Mouse (Mus musculus): ENCODE results near the gene Trim46. TPM values are rescaled to one million over a fixed set of nuclear protein-coding genes. Genes with fewer than 3 reads are reported as not detected.

The Trim46 gene
- polyA plus RNA-seq, 1 experiment: 15.2 TPM

GRCm38 (mm10) chr3:89209731-89210130, 36.4 kb downstream of the Trim46 start:
- Histone ChIP-seq H3K79me2 (ENCODE audit: control insufficient read depth, insufficient read depth) (peaks cover 12% of the 10 kb centered on the region), H3ac (ENCODE audit: control insufficient read depth, insufficient read length) (no peak overlapping the region), H3K27me3 (ENCODE audit: control insufficient read depth, insufficient read depth, insufficient read length) (no peaks in the 10 kb centered on the region), H3K4me2 (ENCODE audit: low read depth) (no peak overlapping the region), H3K36me3 (ENCODE audit: control insufficient read depth, insufficient read depth) (peaks cover 20% of the 10 kb centered on the region), H3K4me3 (no peak overlapping the region)
- TF ChIP-seq CEBPB (IDR thresholded peaks at IDR 0.05; ENCODE audit: insufficient read depth, poor library complexity, severe bottlenecking): no peak
- TF ChIP-seq REST (IDR thresholded peaks at IDR 0.05; ENCODE audit: insufficient read depth, insufficient read length): no peak

DNA sequence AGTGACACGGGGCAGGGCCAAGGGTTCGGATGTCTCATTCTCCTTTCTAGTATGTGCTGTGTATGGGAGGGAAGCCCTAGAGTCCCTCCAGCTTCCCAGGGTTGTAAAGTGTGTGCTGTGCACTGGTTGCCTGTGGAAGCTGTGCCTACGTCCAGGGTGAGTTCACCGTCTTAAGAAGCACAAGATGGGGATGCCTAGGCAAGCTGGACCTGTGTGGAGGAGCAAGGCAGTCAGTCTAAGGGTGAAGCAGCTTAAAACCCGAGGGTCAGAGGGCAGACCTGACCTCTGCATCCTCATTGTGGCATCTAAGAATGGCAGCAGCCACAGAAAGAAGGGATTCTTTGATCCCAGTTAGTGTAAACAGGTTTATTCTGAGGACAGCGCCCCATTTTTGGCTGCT, 37.4 kb downstream of the Trim46 start:
- H3K4me2 ChIP-seq (ENCODE audit: low read depth): no peak overlapping the region
- TF ChIP-seq REST (IDR thresholded peaks at IDR 0.05; ENCODE audit: insufficient read depth, insufficient read length): no peak
- TF ChIP-seq TCF3 (IDR thresholded peaks at IDR 0.05; ENCODE audit: insufficient read length, low read depth): no peak
- no peak for TF ChIP-seq MAX (IDR thresholded peaks at IDR 0.05; ENCODE audit: low read depth)
- TF ChIP-seq TCF12 (IDR thresholded peaks at IDR 0.05; ENCODE audit: insufficient read depth, poor library complexity, severe bottlenecking): no peak
- no peak for TF ChIP-seq USF1 (IDR thresholded peaks at IDR 0.05; ENCODE audit: low read depth)
- no peak for TF ChIP-seq SRF (IDR thresholded peaks at IDR 0.05; ENCODE audit: control insufficient read depth, insufficient read length, low read depth)
- no peak for TF ChIP-seq E2F4 (IDR thresholded peaks at IDR 0.05; ENCODE audit: insufficient read depth)
- no peak for TF ChIP-seq POLR2AphosphoS2 (IDR thresholded peaks at IDR 0.05; ENCODE audit: insufficient read length, low read depth)
- TF ChIP-seq CEBPB (IDR thresholded peaks at IDR 0.05; ENCODE audit: insufficient read depth, poor library complexity, severe bottlenecking): no peak
- no peak for TF ChIP-seq MYOG (IDR thresholded peaks at IDR 0.05; ENCODE audit: control insufficient read depth in 1 of 3, insufficient read depth in 1 of 3, insufficient read length in 2 of 3, low read depth in 2 of 3)
- TF ChIP-seq POLR2A (IDR thresholded peaks at IDR 0.05; ENCODE audit: insufficient read length, low read depth): no peak
- no peak for TF ChIP-seq MYOD1 (IDR thresholded peaks at IDR 0.05; ENCODE audit: control insufficient read depth in 1 of 3, insufficient read length in 2 of 3, low read depth in 2 of 3)

GRCm38 (mm10) chr3:89208075-89208657, 37.9 kb downstream of the Trim46 start:
- Histone ChIP-seq H3ac (ENCODE audit: control insufficient read depth, insufficient read length) (no peak overlapping the region), H3K4me2 (ENCODE audit: low read depth) (no peak overlapping the region), H3K36me3 (ENCODE audit: control insufficient read depth, insufficient read depth) (peaks cover 20% of the 10 kb centered on the region), H3K27me3 (ENCODE audit: control insufficient read depth, insufficient read depth, insufficient read length) (no peaks in the 10 kb centered on the region), H3K4me3 (no peak overlapping the region), H3K79me2 (ENCODE audit: control insufficient read depth, insufficient read depth) (peaks cover 12% of the 10 kb centered on the region)
- TF ChIP-seq MAX (IDR thresholded peaks at IDR 0.05; ENCODE audit: low read depth): no peak
- TF ChIP-seq USF1 (IDR thresholded peaks at IDR 0.05; ENCODE audit: low read depth): no peak
- TF ChIP-seq REST (IDR thresholded peaks at IDR 0.05; ENCODE audit: insufficient read depth, insufficient read length): no peak
- TF ChIP-seq TCF12 (IDR thresholded peaks at IDR 0.05; ENCODE audit: insufficient read depth, poor library complexity, severe bottlenecking): no peak
- no peak for TF ChIP-seq CEBPB (IDR thresholded peaks at IDR 0.05; ENCODE audit: insufficient read depth, poor library complexity, severe bottlenecking)

More for the DNA sequence above, 37.4 kb downstream of the Trim46 start:
- no peak overlapping the region for H3ac ChIP-seq (ENCODE audit: control insufficient read depth, insufficient read length)
- no peaks in the 10 kb centered on the region for H3K27me3 ChIP-seq (ENCODE audit: control insufficient read depth, insufficient read depth, insufficient read length)
- no peak overlapping the region for H3K4me3 ChIP-seq
- peaks cover 12% of the 10 kb centered on the region for H3K79me2 ChIP-seq (ENCODE audit: control insufficient read depth, insufficient read depth)
- peaks cover 20% of the 10 kb centered on the region for H3K36me3 ChIP-seq (ENCODE audit: control insufficient read depth, insufficient read depth)

DNA sequence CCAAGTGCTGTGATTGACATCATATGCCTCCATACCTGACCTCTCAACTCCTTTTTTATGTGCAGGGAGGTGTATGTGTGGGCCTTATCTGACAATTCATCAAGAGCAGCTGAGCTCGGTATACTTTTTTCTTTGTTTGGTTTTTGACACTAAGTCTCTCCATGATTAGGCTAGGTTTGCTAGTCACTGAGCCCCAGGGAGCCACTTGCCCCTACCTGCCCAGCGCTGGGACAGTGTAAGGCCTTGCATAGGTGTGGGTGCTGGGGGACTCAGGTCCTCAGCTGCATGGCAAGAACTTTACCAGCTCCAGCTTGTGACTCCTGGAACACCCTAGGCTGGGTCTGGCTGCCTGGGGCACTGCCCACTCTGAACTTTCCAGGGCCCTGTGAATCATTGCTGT, 39.4 kb downstream of the Trim46 start:
- no peaks in the 10 kb centered on the region for H3K27me3 ChIP-seq (ENCODE audit: control insufficient read depth, insufficient read depth, insufficient read length)
- H3K4me2 ChIP-seq (ENCODE audit: low read depth): no peak overlapping the region
- no peak overlapping the region for H3ac ChIP-seq (ENCODE audit: control insufficient read depth, insufficient read length)
- peaks cover 20% of the 10 kb centered on the region for H3K36me3 ChIP-seq (ENCODE audit: control insufficient read depth, insufficient read depth)
- TF ChIP-seq MYOG (IDR thresholded peaks at IDR 0.05; ENCODE audit: control insufficient read depth in 1 of 3, insufficient read depth in 1 of 3, insufficient read length in 2 of 3, low read depth in 2 of 3) (no peak), POLR2AphosphoS2 (IDR thresholded peaks at IDR 0.05; ENCODE audit: insufficient read length, low read depth) (peak; percentile 17)
- no peak overlapping the region for H3K4me3 ChIP-seq
- peaks cover 6% of the 10 kb centered on the region for H3K79me2 ChIP-seq (ENCODE audit: control insufficient read depth, insufficient read depth)

GRCm38 (mm10) chr3:89206079-89206478, 40.0 kb downstream of the Trim46 start:
- no peak overlapping the region for H3K4me2 ChIP-seq (ENCODE audit: low read depth)
- H3K79me2 ChIP-seq (ENCODE audit: control insufficient read depth, insufficient read depth): peaks cover 6% of the 10 kb centered on the region
- peaks cover 20% of the 10 kb centered on the region for H3K36me3 ChIP-seq (ENCODE audit: control insufficient read depth, insufficient read depth)
- TF ChIP-seq TCF3 (IDR thresholded peaks at IDR 0.05; ENCODE audit: insufficient read length, low read depth) (no peak), MAX (IDR thresholded peaks at IDR 0.05; ENCODE audit: low read depth) (no peak), POLR2A (IDR thresholded peaks at IDR 0.05; ENCODE audit: insufficient read length, low read depth) (no peak), SRF (IDR thresholded peaks at IDR 0.05; ENCODE audit: control insufficient read depth, insufficient read length, low read depth) (no peak), CEBPB (IDR thresholded peaks at IDR 0.05; ENCODE audit: insufficient read depth, poor library complexity, severe bottlenecking) (no peak), USF1 (IDR thresholded peaks at IDR 0.05; ENCODE audit: low read depth) (no peak), E2F4 (IDR thresholded peaks at IDR 0.05; ENCODE audit: insufficient read depth) (no peak)
- H3ac ChIP-seq (ENCODE audit: control insufficient read depth, insufficient read length): no peak overlapping the region
- H3K27me3 ChIP-seq (ENCODE audit: control insufficient read depth, insufficient read depth, insufficient read length): no peaks in the 10 kb centered on the region
- H3K4me3 ChIP-seq: no peak overlapping the region

DNA sequence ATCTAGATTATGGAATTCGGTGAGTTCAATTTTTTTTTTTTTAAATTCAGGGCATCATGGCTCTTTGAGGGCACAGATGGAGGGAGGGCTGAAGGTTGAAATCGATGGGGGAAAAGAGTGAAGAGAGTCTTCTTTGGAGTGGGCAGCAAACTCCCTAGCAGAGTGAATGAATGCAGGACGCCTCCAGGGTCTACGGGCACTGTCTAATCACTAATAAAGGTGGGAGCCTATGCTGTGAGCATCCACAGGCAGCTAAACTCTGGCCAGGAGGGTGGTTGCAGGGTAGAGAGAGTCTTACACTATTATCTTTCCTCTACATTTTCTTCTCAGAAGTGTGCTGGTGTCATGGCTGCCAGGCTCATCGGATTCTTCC, 43.0 kb downstream of the Trim46 start:
- Histone ChIP-seq H3K4me3 (peak overlapping the region; percentile 29), H3K4me2 (ENCODE audit: low read depth) (peak overlapping the region; percentile 93), H3K27me3 (ENCODE audit: control insufficient read depth, insufficient read depth, insufficient read length) (no peaks in the 10 kb centered on the region), H3K79me2 (ENCODE audit: control insufficient read depth, insufficient read depth) (peaks cover 6% of the 10 kb centered on the region), H3ac (ENCODE audit: control insufficient read depth, insufficient read length) (no peak overlapping the region), H3K36me3 (ENCODE audit: control insufficient read depth, insufficient read depth) (peaks cover 8% of the 10 kb centered on the region)
- TF ChIP-seq MAX (IDR thresholded peaks at IDR 0.05; ENCODE audit: low read depth) (no peak), REST (IDR thresholded peaks at IDR 0.05; ENCODE audit: insufficient read depth, insufficient read length) (no peak), POLR2A (IDR thresholded peaks at IDR 0.05; ENCODE audit: insufficient read length, low read depth) (no peak), TCF3 (IDR thresholded peaks at IDR 0.05; ENCODE audit: insufficient read length, low read depth) (no peak), MYOG (IDR thresholded peaks at IDR 0.05; ENCODE audit: control insufficient read depth in 1 of 3, insufficient read depth in 1 of 3, insufficient read length in 2 of 3, low read depth in 2 of 3) (no peak), POLR2AphosphoS2 (IDR thresholded peaks at IDR 0.05; ENCODE audit: insufficient read length, low read depth) (no peak), SRF (IDR thresholded peaks at IDR 0.05; ENCODE audit: control insufficient read depth, insufficient read length, low read depth) (no peak), CEBPB (IDR thresholded peaks at IDR 0.05; ENCODE audit: insufficient read depth, poor library complexity, severe bottlenecking) (no peak), MYOD1 (IDR thresholded peaks at IDR 0.05; ENCODE audit: control insufficient read depth in 1 of 3, insufficient read length in 2 of 3, low read depth in 2 of 3) (no peak), E2F4 (IDR thresholded peaks at IDR 0.05; ENCODE audit: insufficient read depth) (no peak), TCF12 (IDR thresholded peaks at IDR 0.05; ENCODE audit: insufficient read depth, poor library complexity, severe bottlenecking) (no peak), USF1 (IDR thresholded peaks at IDR 0.05; ENCODE audit: low read depth) (no peak)

Measured in myocyte (in vitro differentiated cells).